Mouse (Mus musculus) urinary bladder, postnatal 10 days (tissue): Measurements from ENCODE around the gene Plin4.
"Not testable (repeated sequence)": the region's sequence is repeated elsewhere in the genome, so short reads cannot be mapped to it uniquely, and the experiment has no call there.

Source experiments
- DNase-seq: peaks from one replicate; pipeline ENCODE4 v3.0.0; 2022; ENCODE audit warnings: low spot score

The Plin4 gene

GRCm38 (mm10) chr17:56126175-56126574 lies 16.6 kb upstream of the Plin4 start:
- DNase-seq = no peak

- DNase-seq = no peak
These were observed 15.7 kb upstream of the Plin4 start for GRCm38 (mm10) chr17:56125276-56125630.

- no peak for DNase-seq
These were observed 15.0 kb upstream of the Plin4 start for GRCm38 (mm10) chr17:56124377-56125275.

- no peak for DNase-seq
These were observed 14.2 kb upstream of the Plin4 start for GRCm38 (mm10) chr17:56123681-56124340.

GRCm38 (mm10) chr17:56123161-56123560 lies 13.6 kb upstream of the Plin4 start:
- DNase-seq = no peak

- no peak for DNase-seq
These were observed 12.2 kb upstream of the Plin4 start, which contains the start of gene Lrg1 for GRCm38 (mm10) chr17:56121826-56122225. Gene Lrg1 (minus strand): TSS chr17:56122001.

GRCm38 (mm10) chr17:56119981-56120880 lies 10.6 kb upstream of the Plin4 start:
- no peak for DNase-seq

GRCm38 (mm10) chr17:56119431-56119830 lies 9.8 kb upstream of the Plin4 start:
- no peak for DNase-seq

GRCm38 (mm10) chr17:56117251-56117710 lies 7.7 kb upstream of the Plin4 start, which contains the start of gene Plin5:
Gene Plin5 (minus strand): TSS chr17:56117596.
- DNase-seq = no peak

- no peak for DNase-seq
These were observed 6.6 kb upstream of the Plin4 start for GRCm38 (mm10) chr17:56116193-56116592.

- no peak for DNase-seq
These were observed 3.1 kb upstream of the Plin4 start for GRCm38 (mm10) chr17:56112743-56113142.

GRCm38 (mm10) chr17:56111864-56112263 lies 2.3 kb upstream of the Plin4 start:
- no peak for DNase-seq

- DNase-seq = no peak
These were observed 1.4 kb upstream of the Plin4 start for GRCm38 (mm10) chr17:56111021-56111420.

- no peak for DNase-seq
These were observed 968 bp upstream of the Plin4 start for GRCm38 (mm10) chr17:56110571-56110970.

- no peak for DNase-seq
These were observed 1.1 kb downstream of the Plin4 start for GRCm38 (mm10) chr17:56108334-56109044.

- no peak for DNase-seq
These were observed 1.9 kb downstream of the Plin4 start for GRCm38 (mm10) chr17:56107736-56108135.

- DNase-seq = no peak
These were observed 2.6 kb downstream of the Plin4 start for GRCm38 (mm10) chr17:56106981-56107380.

- DNase-seq = not testable (repeated sequence)
These were observed 3.2 kb downstream of the Plin4 start for GRCm38 (mm10) chr17:56106436-56106835.

- not testable (repeated sequence) for DNase-seq
These were observed 4.8 kb downstream of the Plin4 start for GRCm38 (mm10) chr17:56104821-56105220.

GRCm38 (mm10) chr17:56103465-56104285 lies 5.9 kb downstream of the Plin4 start:
- no peak for DNase-seq
